Mouse (Mus musculus) limb, embryonic 13.5 days (tissue): ENCODE results near the gene Atr. TPM values are rescaled to one million over a fixed set of nuclear protein-coding genes. Genes with fewer than 3 reads are reported as not detected.

Experiments
- ATAC-seq: fragments of 200-750 bp; cut with Nextera tagmentation; 2 replicates; pipeline ENCODE4 v1.8.0; 2017; ENCODE audit warnings: low read depth, moderate number of reproducible peaks, moderate TSS enrichment; ENCODE audit not compliant: low FRiP score
- H3K27ac ChIP-seq: fragments of 300-500 bp; sonication (generic); 2 replicates; pipeline ENCODE4 v1.5.1; 2015; ENCODE audit warnings: inconsistent platforms, mild to moderate bottlenecking, moderate library complexity
- H3K27me3 ChIP-seq: fragments of 300-500 bp; sonication (generic); 2 replicates; pipeline ENCODE4 v1.6.1; 2015; ENCODE audit warnings: mild to moderate bottlenecking, inconsistent platforms
- H3K36me3 ChIP-seq: fragments of 300-500 bp; sonication (generic); 2 replicates; pipeline ENCODE4 v1.6.1; 2015; ENCODE audit warnings: inconsistent platforms, mild to moderate bottlenecking, moderate library complexity
- H3K4me1 ChIP-seq: fragments of 300-500 bp; sonication (generic); 2 replicates; pipeline ENCODE4 v1.6.1; 2015; ENCODE audit warnings: inconsistent platforms
- H3K4me2 ChIP-seq: fragments of 300-500 bp; sonication (generic); replicated peaks from 2 replicates; pipeline ENCODE4 v1.6.1; 2015; ENCODE audit warnings: inconsistent platforms, mild to moderate bottlenecking, moderate library complexity
- H3K4me3 ChIP-seq: fragments of 300-500 bp; sonication (generic); 2 replicates; pipeline ENCODE4 v1.5.1; 2015; ENCODE audit warnings: moderate library complexity, mild to moderate bottlenecking, inconsistent platforms
- H3K9ac ChIP-seq: fragments of 300-500 bp; sonication (generic); 2 replicates; pipeline ENCODE4 v1.6.1; 2015; ENCODE audit warnings: mild to moderate bottlenecking, inconsistent platforms
- H3K9me3 ChIP-seq: fragments of 300-500 bp; sonication (generic); 2 replicates; pipeline ENCODE4 v1.6.1; 2016; ENCODE audit warnings: inconsistent platforms
- WGBS: fragments of 180-500 bp; shearing (Covaris S2); methylation state at CpG from one replicate; pipeline ENCODE4 v1.1.7; 2015; 5-methylcytosine and 5-hydroxymethylcytosine counted together
- polyA plus RNA-seq: library from polyadenylated mRNA; unstranded; fragments of >200 nt; fragmentation: Nextera tagmentation; extraction: Ambion mirVana; gene quantifications from 2 replicates; pipeline ENCODE4 v1.2.1, GENCODE M21; 2015

The Atr gene
- 18.9 and 19.6 TPM in 2 replicates for polyA plus RNA-seq

DNA sequence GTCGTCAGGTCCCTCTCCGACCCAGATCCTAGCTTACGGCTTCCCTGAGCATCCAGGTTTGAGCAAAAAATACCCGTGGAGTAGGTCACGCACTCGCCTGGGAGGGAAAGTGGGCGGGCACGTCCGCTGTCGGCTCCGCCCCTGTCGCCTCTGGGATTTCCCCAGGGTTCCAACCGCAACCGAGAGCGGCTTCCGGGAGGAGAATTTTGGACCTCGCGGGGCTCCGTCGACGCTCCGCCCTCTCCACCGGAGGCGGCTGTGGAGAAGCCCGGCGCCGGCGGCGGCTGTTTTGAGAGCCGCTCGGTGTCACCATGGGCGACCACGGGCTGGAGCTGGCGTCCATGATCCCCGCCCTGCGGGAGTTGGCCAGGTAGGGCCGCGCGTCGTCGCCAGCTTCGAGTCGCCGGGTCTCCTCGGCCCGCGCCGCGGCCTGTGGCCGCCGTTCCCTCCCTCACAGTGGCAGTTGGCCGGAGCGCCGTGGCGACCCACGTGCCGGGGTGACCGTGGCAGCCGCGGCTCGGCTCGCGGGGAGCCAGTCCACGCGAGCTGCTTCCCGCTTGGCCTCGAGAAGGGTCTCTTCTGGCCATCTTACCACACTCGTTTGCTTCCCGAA lies at the start of gene Atr:
Gene Atr (plus strand): TSS at position 184 of the 613 bp plus-strand sequence.
- peak; percentile 91 for ATAC-seq
- peak within 1 kb of the TSS; percentile 94 for H3K4me3 ChIP-seq
- H3K36me3 ChIP-seq, result no peaks in the 10 kb centered on the region
- H3K9ac ChIP-seq, result peak within 1 kb of the TSS; percentile 86
- H3K9me3 ChIP-seq, result no peaks in the 10 kb centered on the region
- H3K4me1 ChIP-seq, result 0 out of 2 replicates have a peak, but pooled peaks cover 2% of the 10 kb centered on the region
- H3K27ac ChIP-seq, result peak within 1 kb of the TSS; percentile 73
- H3K4me2 ChIP-seq, result peak within 1 kb of the TSS; percentile 90
- H3K27me3 ChIP-seq, result no peaks in the 10 kb centered on the region
- WGBS, result under 1% methylated on average over 69 of the region's 69 CpGs

DNA sequence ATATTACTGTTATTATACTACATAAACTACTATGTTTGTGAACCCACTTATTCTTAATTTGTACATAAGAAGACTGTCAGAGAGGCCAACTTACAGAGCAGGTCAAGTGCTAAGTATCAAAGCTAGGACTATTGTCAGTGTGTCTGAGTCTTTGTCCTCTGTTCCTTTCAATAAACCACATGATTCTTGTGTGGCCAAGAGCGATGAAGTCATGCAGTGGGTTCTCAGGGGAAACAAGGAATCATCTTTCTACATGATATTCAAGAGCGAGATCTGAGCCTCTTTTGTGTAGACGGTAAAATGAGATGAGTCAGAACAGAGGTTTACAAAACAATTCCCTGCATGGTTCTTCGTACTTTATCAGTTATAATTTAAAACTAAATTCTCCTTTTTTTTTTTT lies 47.8 kb upstream of the Atr start:
- H3K4me2 ChIP-seq, result no peak overlapping the region
- no peak overlapping the region for H3K27ac ChIP-seq
- H3K9ac ChIP-seq, result no peak overlapping the region
- H3K4me1 ChIP-seq, result peaks cover 8% of the 10 kb centered on the region
- H3K36me3 ChIP-seq, result no peaks in the 10 kb centered on the region
- no peaks in the 10 kb centered on the region for H3K27me3 ChIP-seq
- WGBS, result 84% methylated on average over 4 of the region's 4 CpGs
- ATAC-seq, result no peak
- no peaks in the 10 kb centered on the region; the same call in 1 of the 2 replicates for H3K9me3 ChIP-seq
- no peak overlapping the region for H3K4me3 ChIP-seq

DNA sequence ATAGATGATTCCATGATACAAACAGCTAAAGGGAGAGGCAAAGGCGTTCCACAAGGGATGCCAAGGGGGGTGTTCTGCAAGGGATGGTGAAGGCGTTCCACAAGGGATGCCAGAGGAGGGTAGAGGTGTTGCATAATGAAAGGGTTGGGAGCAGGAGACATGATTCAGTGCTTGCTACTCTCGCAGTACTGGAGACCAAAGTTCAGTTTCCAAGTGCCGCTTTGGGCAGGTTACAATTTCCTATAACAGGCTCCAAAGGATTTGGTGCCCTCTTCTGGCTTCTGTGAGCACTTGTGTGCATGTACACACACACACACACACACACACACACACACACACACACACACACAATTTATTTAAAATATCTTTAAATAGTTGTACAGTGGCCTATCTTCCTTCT lies 45.6 kb upstream of the Atr start:
- H3K4me2 ChIP-seq, result no peak overlapping the region
- H3K4me1 ChIP-seq, result peaks cover 8% of the 10 kb centered on the region
- no peak for ATAC-seq
- no peak overlapping the region for H3K4me3 ChIP-seq
- no peaks in the 10 kb centered on the region for H3K27me3 ChIP-seq
- no peaks in the 10 kb centered on the region for H3K36me3 ChIP-seq
- no peak overlapping the region for H3K27ac ChIP-seq
- H3K9ac ChIP-seq, result no peak overlapping the region
- WGBS, result 93% methylated on average over 4 of the region's 4 CpGs
- no peaks in the 10 kb centered on the region; the same call in 1 of the 2 replicates for H3K9me3 ChIP-seq

DNA sequence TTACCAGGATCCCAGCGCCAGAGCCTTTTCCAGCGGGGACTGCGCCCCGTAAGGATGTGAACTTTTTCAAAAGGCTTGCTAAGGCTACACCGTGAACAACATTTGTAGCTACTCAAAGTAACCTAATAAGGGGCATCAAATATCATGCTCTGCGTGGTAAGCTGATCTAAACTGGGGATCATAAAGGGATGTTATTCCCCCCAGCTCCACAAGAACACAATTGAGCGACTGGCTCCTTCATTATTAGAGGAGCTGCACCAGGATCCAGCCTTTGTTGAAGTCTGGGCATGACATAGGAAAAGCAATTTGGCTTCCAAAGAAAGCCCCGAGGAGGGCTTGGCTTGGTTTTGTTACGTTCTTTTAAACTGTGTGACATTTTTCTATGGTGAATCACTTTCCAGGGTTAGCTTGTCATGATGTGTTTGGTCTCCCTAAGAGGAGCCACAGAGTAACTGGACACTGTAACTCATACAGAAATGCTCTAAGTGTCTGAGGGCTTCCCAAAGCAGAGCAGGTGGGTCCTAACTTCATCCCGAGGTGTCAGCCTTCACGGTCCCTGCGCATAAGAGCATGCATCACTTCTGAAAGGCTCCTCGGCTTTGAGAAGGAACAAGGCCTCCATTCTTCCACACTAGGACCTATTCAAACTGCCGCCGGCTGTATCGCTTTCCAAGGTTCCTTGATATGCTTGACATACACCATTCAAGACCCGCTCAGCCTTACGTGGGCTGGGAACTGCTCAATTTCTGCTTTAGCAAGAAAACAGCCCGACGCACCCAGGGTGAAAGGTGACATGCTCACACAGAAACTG lies 43.5 kb upstream of the Atr start:
- Histone ChIP-seq H3K4me1 (peaks cover 8% of the 10 kb centered on the region), H3K9ac (no peak overlapping the region; the same call in 1 of the 2 replicates), H3K36me3 (no peaks in the 10 kb centered on the region), H3K27me3 (no peaks in the 10 kb centered on the region), H3K4me2 (no peak overlapping the region), H3K9me3 (no peaks in the 10 kb centered on the region; the same call in 1 of the 2 replicates), H3K27ac (no peak overlapping the region), H3K4me3 (no peak overlapping the region)
- peak; percentile 66 for ATAC-seq
- WGBS, result 57% methylated on average over 20 of the region's 20 CpGs

DNA sequence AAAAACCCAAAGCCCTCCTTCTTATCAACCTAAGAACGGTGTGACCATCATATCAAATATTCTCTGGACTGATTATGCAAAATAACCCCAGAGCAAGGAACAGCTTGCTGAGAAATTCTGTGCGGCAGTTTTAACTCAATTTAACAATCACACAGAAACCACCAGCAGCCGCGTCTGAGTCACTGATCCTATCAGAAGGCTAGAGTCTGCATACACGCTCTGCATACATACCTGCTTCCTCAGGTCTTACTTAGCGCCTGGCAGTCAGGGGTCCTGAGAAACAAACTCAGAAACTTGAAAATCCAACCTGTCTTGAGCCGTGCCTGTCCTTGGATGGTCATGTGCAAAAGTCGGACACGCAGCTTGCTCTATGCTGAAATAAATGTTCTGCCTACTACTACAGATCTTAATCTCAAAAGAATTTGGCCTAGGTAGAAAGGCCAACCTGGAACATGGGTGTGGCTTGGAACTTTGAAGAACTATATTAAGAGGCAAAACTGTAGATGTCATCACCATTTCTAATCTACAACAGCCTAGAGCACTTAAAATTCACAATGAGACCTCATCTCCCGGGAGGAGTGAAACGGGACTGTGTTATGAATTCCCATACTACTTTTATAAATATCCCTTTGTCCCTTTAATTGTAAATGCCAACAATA lies 42.3 kb upstream of the Atr start:
- Histone ChIP-seq H3K4me2 (no peak overlapping the region), H3K27ac (no peak overlapping the region), H3K9me3 (no peaks in the 10 kb centered on the region; the same call in 1 of the 2 replicates), H3K4me3 (no peak overlapping the region), H3K4me1 (peaks cover 8% of the 10 kb centered on the region), H3K36me3 (no peaks in the 10 kb centered on the region), H3K9ac (no peak overlapping the region), H3K27me3 (no peaks in the 10 kb centered on the region)
- whole genome bisulfite sequencing, result 87% methylated on average over 11 of the region's 11 CpGs
- ATAC-seq, result no peak

DNA sequence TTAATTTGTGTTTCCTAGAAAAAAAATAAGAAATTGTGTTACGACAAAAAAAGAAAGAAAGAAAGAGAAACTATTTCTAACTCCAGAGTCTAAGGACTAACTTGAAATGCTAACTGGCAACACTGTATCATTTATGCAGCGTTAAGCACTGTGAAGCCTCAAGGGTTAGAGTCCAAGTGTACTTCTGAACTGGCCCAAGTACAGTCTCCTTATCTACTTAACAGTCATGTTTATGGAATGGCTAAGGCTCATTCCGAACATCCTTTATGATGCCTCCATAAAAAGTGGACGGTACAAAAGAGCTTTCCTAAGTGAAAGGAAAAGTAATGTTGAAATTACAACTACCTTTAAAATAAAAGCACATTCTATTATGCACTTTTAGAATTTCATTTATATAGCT lies 41.7 kb upstream of the Atr start:
- no peaks in the 10 kb centered on the region for H3K27me3 ChIP-seq
- H3K36me3 ChIP-seq, result no peaks in the 10 kb centered on the region
- no peak for ATAC-seq
- H3K4me3 ChIP-seq, result no peak overlapping the region
- H3K4me2 ChIP-seq, result no peak overlapping the region
- H3K9me3 ChIP-seq, result no peaks in the 10 kb centered on the region; the same call in 1 of the 2 replicates
- H3K4me1 ChIP-seq, result peaks cover 8% of the 10 kb centered on the region
- 70% methylated on average over 4 of the region's 4 CpGs for WGBS
- H3K27ac ChIP-seq, result no peak overlapping the region
- no peak overlapping the region for H3K9ac ChIP-seq

DNA sequence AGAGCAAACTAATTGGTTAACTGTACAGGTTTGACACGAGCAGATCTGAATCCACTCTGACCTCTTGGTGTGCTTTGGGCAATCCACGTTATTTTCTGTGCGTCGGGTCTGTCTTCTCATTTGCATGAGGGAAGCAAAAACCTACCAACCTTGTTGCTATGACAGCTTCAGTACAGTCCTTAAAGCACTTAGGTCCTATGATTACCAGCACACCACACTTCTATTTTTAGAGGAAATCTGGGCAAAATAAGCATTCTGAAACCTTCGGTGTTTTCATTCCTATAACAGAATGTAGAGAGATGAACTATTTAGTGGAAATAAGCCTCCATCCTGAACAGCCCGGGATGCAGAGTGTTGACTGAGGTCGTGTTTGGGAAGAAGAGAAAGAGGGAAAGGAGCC lies 34.9 kb upstream of the Atr start:
- Histone ChIP-seq H3K4me3 (no peak overlapping the region), H3K9ac (no peak overlapping the region), H3K36me3 (no peaks in the 10 kb centered on the region), H3K4me2 (no peak overlapping the region), H3K4me1 (peaks cover 10% of the 10 kb centered on the region), H3K27me3 (no peaks in the 10 kb centered on the region), H3K27ac (no peak overlapping the region), H3K9me3 (no peaks in the 10 kb centered on the region)
- WGBS, result 76% methylated on average over 7 of the region's 7 CpGs
- ATAC-seq, result no peak

DNA sequence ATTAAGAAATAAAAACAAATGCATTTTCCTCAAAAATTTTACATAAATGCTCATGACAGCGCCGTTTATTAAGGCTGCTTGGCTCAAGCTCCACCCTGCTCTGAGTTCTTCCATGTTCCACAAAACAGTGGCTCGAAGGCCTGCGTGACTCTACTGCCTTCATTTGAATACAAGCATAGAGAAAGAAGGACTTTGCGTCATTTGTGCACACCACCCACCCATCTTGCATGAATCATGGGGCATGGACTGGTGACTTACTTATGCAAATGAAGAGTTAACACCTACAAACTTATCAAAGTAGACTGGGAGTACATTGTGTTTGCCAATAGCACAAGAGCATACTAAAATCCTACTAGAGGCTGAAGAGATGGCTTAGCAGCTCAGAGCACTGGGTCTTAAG lies 29.8 kb upstream of the Atr start:
- ATAC-seq, result no peak
- WGBS, result 90% methylated on average over 5 of the region's 5 CpGs
- Histone ChIP-seq H3K9me3 (no peaks in the 10 kb centered on the region), H3K4me2 (no peak overlapping the region), H3K4me1 (no peaks in the 10 kb centered on the region), H3K36me3 (no peaks in the 10 kb centered on the region), H3K9ac (no peak overlapping the region), H3K4me3 (no peak overlapping the region), H3K27me3 (no peaks in the 10 kb centered on the region), H3K27ac (no peak overlapping the region)

DNA sequence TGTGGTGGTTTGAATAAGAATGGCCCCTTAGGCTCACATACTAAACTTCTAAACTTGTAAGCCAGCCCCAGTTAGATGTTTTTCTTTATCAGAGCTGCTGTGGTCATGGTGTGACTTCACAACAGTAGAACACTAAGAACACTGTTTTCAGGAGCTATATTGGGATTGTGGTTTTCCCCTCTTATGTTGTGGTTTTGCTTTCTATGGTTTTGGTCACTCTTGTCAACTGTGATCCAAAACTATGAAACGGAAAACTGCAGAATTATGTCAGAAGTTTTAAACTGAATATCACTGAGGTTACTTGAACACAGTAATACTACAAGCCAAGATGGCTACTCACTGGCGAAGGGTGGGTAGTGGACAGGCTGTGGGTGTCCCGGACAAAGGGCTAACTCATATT lies 24.6 kb upstream of the Atr start:
- no peak overlapping the region for H3K9ac ChIP-seq
- H3K27ac ChIP-seq, result no peak overlapping the region
- no peak for ATAC-seq
- no peak overlapping the region for H3K4me2 ChIP-seq
- H3K4me3 ChIP-seq, result no peak overlapping the region
- no peaks in the 10 kb centered on the region for H3K27me3 ChIP-seq
- H3K4me1 ChIP-seq, result no peaks in the 10 kb centered on the region
- WGBS, result 81% methylated on average over 3 of the region's 3 CpGs
- no peaks in the 10 kb centered on the region for H3K36me3 ChIP-seq
- H3K9me3 ChIP-seq, result no peaks in the 10 kb centered on the region

DNA sequence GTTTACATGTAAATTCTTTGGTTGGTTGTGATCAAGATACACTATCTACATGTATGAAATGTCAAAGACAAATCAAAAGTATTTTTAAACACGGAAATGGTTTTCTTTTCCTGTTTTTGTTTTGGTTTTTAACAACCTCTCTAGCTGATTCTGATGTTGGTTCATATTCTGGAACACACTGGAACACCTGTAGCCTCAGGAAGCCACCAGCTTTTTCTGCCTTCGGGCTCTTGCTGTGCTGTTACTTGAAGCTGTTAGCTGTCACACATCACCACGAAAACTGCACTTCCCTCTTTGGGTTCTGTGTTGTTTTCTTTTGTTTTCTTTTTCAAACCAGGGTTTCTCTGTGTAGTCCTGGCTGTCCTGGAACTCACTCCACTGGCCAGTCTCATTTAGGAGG lies 22.6 kb upstream of the Atr start:
- no peak overlapping the region for H3K9ac ChIP-seq
- H3K4me3 ChIP-seq, result no peak overlapping the region
- no peaks in the 10 kb centered on the region for H3K27me3 ChIP-seq
- no peaks in the 10 kb centered on the region for H3K4me1 ChIP-seq
- H3K36me3 ChIP-seq, result no peaks in the 10 kb centered on the region
- no peaks in the 10 kb centered on the region for H3K9me3 ChIP-seq
- H3K27ac ChIP-seq, result no peak overlapping the region
- 75% methylated on average over 3 of the region's 3 CpGs for WGBS
- ATAC-seq, result no peak
- no peak overlapping the region for H3K4me2 ChIP-seq

DNA sequence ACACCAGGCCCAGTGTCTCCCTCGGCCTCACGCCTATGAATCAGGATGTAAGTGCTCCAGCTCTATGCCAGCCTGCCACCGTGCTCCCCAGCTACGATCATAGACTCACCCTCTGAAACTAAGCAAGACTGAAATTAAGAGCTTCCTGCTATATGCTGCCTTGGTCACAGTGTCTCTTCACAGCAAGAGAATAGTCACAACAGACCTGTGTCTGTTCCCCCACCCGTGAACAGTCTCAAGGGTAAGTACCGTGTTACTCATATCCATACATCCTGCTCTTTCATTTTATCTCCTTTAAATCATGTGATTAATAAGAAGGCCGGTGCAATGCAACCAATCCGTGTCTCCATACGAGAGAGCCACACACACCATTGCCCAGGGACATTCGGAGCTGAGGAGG lies 21.7 kb upstream of the Atr start:
- WGBS, result 91% methylated on average over 10 of the region's 10 CpGs
- no peak overlapping the region for H3K4me2 ChIP-seq
- ATAC-seq, result no peak

DNA sequence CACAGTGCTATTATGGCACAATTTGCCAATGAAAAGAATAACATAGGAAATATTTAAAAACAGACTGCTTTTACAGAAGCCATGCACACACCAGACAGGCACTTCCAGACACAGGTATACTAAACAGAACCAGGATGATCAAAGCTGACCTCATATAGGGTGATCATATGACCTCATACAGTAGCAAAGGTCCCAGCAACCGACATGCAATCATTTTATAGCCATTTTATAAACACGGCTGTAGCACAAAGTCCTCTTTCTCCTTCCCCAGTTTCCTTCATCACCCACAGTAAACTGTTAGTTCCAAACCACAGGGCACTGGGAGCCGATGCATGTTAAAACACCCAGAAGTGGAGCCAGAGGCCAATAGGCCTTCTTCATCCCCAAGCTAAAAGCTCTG lies 18.0 kb upstream of the Atr start:
- peaks cover 14% of the 10 kb centered on the region for H3K27me3 ChIP-seq
- H3K4me1 ChIP-seq, result 0 out of 2 replicates have a peak, but pooled peaks cover 3% of the 10 kb centered on the region
- H3K4me2 ChIP-seq, result no peak overlapping the region
- H3K36me3 ChIP-seq, result no peaks in the 10 kb centered on the region
- H3K4me3 ChIP-seq, result no peak overlapping the region
- no peak overlapping the region for H3K27ac ChIP-seq
- no peak overlapping the region for H3K9ac ChIP-seq
- peaks cover 4% of the 10 kb centered on the region; the same call in 1 of the 2 replicates for H3K9me3 ChIP-seq
- no peak for ATAC-seq
- WGBS, result 69% methylated on average over 3 of the region's 3 CpGs

More for the DNA sequence above, 21.7 kb upstream of the Atr start:
- no peaks in the 10 kb centered on the region for H3K36me3 ChIP-seq
- no peak overlapping the region for H3K9ac ChIP-seq
- no peak overlapping the region for H3K4me3 ChIP-seq
- no peaks in the 10 kb centered on the region for H3K4me1 ChIP-seq
- H3K27ac ChIP-seq, result no peak overlapping the region
- H3K27me3 ChIP-seq, result no peaks in the 10 kb centered on the region
- H3K9me3 ChIP-seq, result no peaks in the 10 kb centered on the region
